ENCODE assay signal across 9 mouse cellular contexts in the genomic region with DNA sequence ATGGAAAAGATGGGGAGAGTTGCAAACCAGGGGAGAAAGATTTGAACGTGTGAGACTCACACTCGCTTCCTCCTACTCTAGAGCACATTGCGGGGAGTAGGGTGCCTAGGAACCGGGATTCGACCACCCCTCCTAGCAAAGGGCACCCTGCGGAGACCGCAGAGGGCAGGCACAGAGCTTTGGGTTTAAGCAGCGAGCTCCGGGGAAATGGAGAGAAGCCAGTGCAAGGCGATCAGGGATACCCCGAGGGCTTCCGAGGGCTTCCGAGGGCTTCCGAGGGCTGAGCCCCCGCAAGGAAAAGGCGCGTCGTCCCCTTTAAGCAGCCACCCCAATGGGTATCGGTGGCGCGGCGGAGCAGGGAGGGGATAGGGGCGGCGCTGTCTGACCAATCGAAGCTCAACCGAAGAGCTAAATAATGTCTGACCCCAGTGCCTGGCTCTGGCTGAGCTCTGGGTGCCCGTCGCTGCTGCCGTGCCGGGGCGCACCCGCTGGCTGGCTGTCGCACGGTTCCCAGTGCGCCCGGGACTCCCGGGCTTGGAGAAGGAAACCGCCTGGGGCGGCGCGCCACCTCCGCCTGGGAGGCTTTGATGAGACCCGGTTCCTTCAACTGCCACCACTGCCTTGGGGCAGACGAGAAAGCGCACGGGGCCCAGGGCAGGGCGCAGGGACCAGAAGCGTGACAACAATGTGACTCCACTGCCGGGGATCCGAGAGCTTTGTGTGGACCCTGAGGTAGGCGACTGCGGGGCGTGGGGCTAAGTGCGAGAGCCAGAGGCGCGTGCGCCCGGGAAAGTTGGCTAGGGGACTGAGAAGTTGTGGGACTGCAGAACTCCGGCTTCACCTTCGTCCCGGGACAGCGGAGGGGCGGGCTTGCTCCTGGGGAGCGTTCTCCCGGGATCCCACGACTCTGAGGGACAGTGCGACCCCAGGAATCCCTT. TPM values are rescaled to one million over a fixed set of nuclear protein-coding genes. Genes with fewer than 3 reads are reported as not detected.
DNase-seq lines count a peak whose midpoint lies in the region; ATAC-seq and TF ChIP-seq lines count a peak whose summit lies in the region.
"Had no signal": no experiment of that assay in that cellular context is flagged by ENCODE, and none has a peak within 500 bp of the region (broad histone marks: within the 10 kb centered on the region; RNA-seq: fewer than 3 reads in every experiment).

No protein-coding gene starts in this region.

- peak; percentile 41 to 53 for DNase-seq in right cerebral cortex, adult 2 months (ENCODE audit: low spot score in 2 of 2)
- no peak for DNase-seq in right cerebral cortex, adult 18-20 months
- DNase-seq in embryo, embryonic 10.5 days (ENCODE audit: low spot score) = peak; percentile 79
- peak; percentile 26 for DNase-seq in liver, postnatal 0 days
- DNase-seq in natural killer cell, adult 2 months (ENCODE audit: low spot score in 2 of 2) = no peak

- no peaks in the 10 kb centered on the region for H3K9me3 ChIP-seq in heart, embryonic 12.5 days (replicated peaks)
- no peaks in the 10 kb centered on the region for H3K9me3 ChIP-seq in kidney, embryonic 16.5 days (ENCODE audit: low read length)
- no peaks in the 10 kb centered on the region for H3K9me3 ChIP-seq in liver, postnatal 0 days (ENCODE audit: low read length)

- H3K36me3 ChIP-seq in heart, embryonic 12.5 days = no peaks in the 10 kb centered on the region
- no peaks in the 10 kb centered on the region for H3K36me3 ChIP-seq in kidney, embryonic 16.5 days (ENCODE audit: insufficient read depth, low read length)
- no peaks in the 10 kb centered on the region for H3K36me3 ChIP-seq in liver, postnatal 0 days (replicated peaks; ENCODE audit: insufficient read depth, low read length)

- under 1% methylated on average over 67 of the region's 67 CpGs for WGBS in heart, embryonic 12.5 days
- WGBS in kidney, embryonic 16.5 days = under 1% methylated on average over 66 of the region's 67 CpGs
- 4% methylated on average over 63 of the region's 67 CpGs for WGBS in liver, postnatal 0 days (ENCODE audit: insufficient replicate concordance)
- WGBS in olfactory bulb, adult 2 months = 1% methylated on average over 67 of the region's 67 CpGs

- TF ChIP-seq POLR2A in olfactory bulb, adult 2 months (IDR thresholded peaks at IDR 0.05; ENCODE audit: insufficient read depth, low read depth, low read length) = no peak

- peak; percentile 66 for ATAC-seq in heart, embryonic 12.5 days (ENCODE audit: insufficient number of reproducible peaks, low FRiP score)
- ATAC-seq in kidney, embryonic 16.5 days (ENCODE audit: low FRiP score, low TSS enrichment) = peak; percentile 76
- ATAC-seq in liver, postnatal 0 days = peak; percentile 73

- no peak for TF ChIP-seq EP300 in liver, postnatal 0 days (IDR thresholded peaks at IDR 0.05; ENCODE audit: low read depth)

- H3K27ac ChIP-seq in heart, embryonic 12.5 days (ENCODE audit: poor library complexity, severe bottlenecking) = no peak overlapping the region
- H3K27ac ChIP-seq in kidney, embryonic 16.5 days (ENCODE audit: low read length) = no peak overlapping the region
- H3K27ac ChIP-seq in liver, postnatal 0 days (ENCODE audit: low read depth) = no peak overlapping the region
- H3K27ac ChIP-seq in olfactory bulb, adult 2 months (ENCODE audit: insufficient read depth, low read depth, low read length) = no peak overlapping the region
- H3K27ac ChIP-seq: macrophage had no signal

- peaks cover 19% of the 10 kb centered on the region; the same call in 1 of the 2 replicates for H3K4me1 ChIP-seq in heart, embryonic 12.5 days (replicated peaks)
- peaks cover 4% of the 10 kb centered on the region for H3K4me1 ChIP-seq in kidney, embryonic 16.5 days (ENCODE audit: insufficient read depth, low read length)
- H3K4me1 ChIP-seq in liver, postnatal 0 days (ENCODE audit: insufficient read depth) = no peaks in the 10 kb centered on the region
- H3K4me1 ChIP-seq in olfactory bulb, adult 2 months (ENCODE audit: control insufficient read depth, insufficient read depth, low read length) = peaks cover 7% of the 10 kb centered on the region; the same call in 1 of the 2 replicates

- peak overlapping the region; percentile 57 for H3K9ac ChIP-seq in heart, embryonic 12.5 days
- 0 out of 2 replicates have a peak overlapping the region, but pooled peaks have one; percentile 33 for H3K9ac ChIP-seq in kidney, embryonic 16.5 days (replicated peaks; ENCODE audit: low read length)
- H3K9ac ChIP-seq in liver, postnatal 0 days (replicated peaks) = no peak overlapping the region

- no peak for TF ChIP-seq CTCF in liver, postnatal 0 days (IDR thresholded peaks at IDR 0.05; ENCODE audit: low read depth)
- no peak for TF ChIP-seq CTCF in olfactory bulb, adult 2 months (IDR thresholded peaks at IDR 0.05; ENCODE audit: insufficient read depth, low read depth, low read length)

- peaks cover 34% of the 10 kb centered on the region for H3K27me3 ChIP-seq in heart, embryonic 12.5 days (replicated peaks)
- H3K27me3 ChIP-seq in kidney, embryonic 16.5 days (ENCODE audit: insufficient read depth, low read length) = peaks cover 57% of the 10 kb centered on the region
- peaks cover 29% of the 10 kb centered on the region for H3K27me3 ChIP-seq in liver, postnatal 0 days (ENCODE audit: insufficient read depth, low read length)

- peak overlapping the region; percentile 56 for H3K4me3 ChIP-seq in heart, embryonic 12.5 days
- peak overlapping the region; percentile 53 for H3K4me3 ChIP-seq in kidney, embryonic 16.5 days (ENCODE audit: low read length)
- H3K4me3 ChIP-seq in liver, postnatal 0 days (ENCODE audit: low read depth, low read length) = peak overlapping the region; percentile 45
- peak overlapping the region; percentile 57 for H3K4me3 ChIP-seq in olfactory bulb, adult 2 months (ENCODE audit: insufficient read depth, low read depth, low read length)

- peak overlapping the region; percentile 96 for H3K4me2 ChIP-seq in heart, embryonic 12.5 days
- peak overlapping the region; percentile 57 for H3K4me2 ChIP-seq in kidney, embryonic 16.5 days (replicated peaks; ENCODE audit: low read depth, low read length)
- peak overlapping the region; percentile 65 for H3K4me2 ChIP-seq in liver, postnatal 0 days (ENCODE audit: low read depth, low read length)

RNA-seq across cellular contexts. Expression of a gene that starts 18.9 kb away (rescaled TPM):
- 1.2 TPM in 2 replicates for polyA plus RNA-seq in heart, embryonic 12.5 days (2016; fragmentation: Nextera tagmentation; extraction: Ambion mirVana)
- polyA plus RNA-seq in kidney, embryonic 16.5 days (2015; fragmentation: Nextera tagmentation; extraction: Ambion mirVana) = 0.69 and 1.2 TPM in 2 replicates
- polyA plus RNA-seq in liver, postnatal 0 days (2015; fragmentation: Nextera tagmentation; extraction: Ambion mirVana) = 0.12 TPM in 2 replicates
- polyA plus RNA-seq in olfactory bulb, adult 2 months (2012; ENCODE audit: insufficient read depth, insufficient read length, low replicate concordance, missing spikeins) = not detected in 2 replicates
- polyA plus RNA-seq: macrophage had no signal

Comparison
In these comparisons a context has a peak if more than half of its experiments do, and no peak if none do; other contexts are left out.
1. DNase-seq: peak in right cerebral cortex, adult 2 months (2 of 2), embryo, embryonic 10.5 days (single experiment) and liver, postnatal 0 days (single experiment); none in right cerebral cortex, adult 18-20 months (single experiment) and natural killer cell, adult 2 months (0 of 2).
2. Peak in every context shown above with its lines, with median percentiles within 50 percentile points of each other: ATAC-seq, H3K4me2 ChIP-seq and H3K4me3 ChIP-seq.